Mouse (Mus musculus): ENCODE results near the gene Pde10a.

DNA sequence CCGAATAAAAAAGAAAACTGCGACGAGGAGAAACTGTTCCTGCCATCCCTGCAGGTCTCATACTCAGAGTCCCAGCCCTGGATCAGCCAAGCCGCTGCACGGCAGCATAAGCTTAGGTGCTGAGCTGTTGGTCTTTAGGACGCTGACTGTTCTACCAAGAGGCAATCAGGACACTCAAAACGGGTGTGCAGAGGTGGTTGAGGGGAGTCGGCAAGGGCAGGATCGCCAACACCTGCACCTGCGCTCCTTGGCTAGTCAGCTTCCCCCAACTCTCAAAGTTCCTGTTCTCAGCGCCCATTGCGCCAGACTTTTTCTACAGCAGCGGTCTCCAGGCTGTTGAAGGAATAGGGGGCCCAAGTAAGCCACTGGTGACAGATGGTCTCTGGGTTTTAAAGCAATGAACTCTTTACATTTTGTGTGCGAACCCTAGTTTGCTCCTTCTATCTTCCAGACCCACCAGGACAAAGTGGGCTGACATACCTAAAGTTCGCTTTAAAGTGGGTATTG lies 274.8 kb downstream of the Pde10a start:
- no peak for TF ChIP-seq GATA1 (IDR thresholded peaks at IDR 0.05; ENCODE audit: borderline replicate concordance, low read length)
- no peak for TF ChIP-seq FLI1 (IDR thresholded peaks at IDR 0.05; ENCODE audit: low read length)

All from megakaryocyte, embryonic 14.5 days (primary cell).